Mouse (Mus musculus) adrenal gland, adult 2 months (tissue): ENCODE measurements around the gene Rasgrf1. TPM values are rescaled to one million over a fixed set of nuclear protein-coding genes. Genes with fewer than 3 reads are reported as not detected.
A peak's percentile ranks its signal among the peaks of the same experiment; 100 is the strongest.

Source experiments
- DNase-seq: peaks from one replicate; pipeline ENCODE4 v3.0.0; 2021
- polyA plus RNA-seq: library from polyadenylated mRNA; depleted of rRNA; stranded (reverse); fragments of >200 nt; gene quantifications from 2 replicates; pipeline ENCODE4 v1.2.3, GENCODE M21; 2012
- total RNA-seq, 2 experiments: library from RNA; stranded (reverse); gene quantifications; 2 replicates each; pipeline ENCODE4 v1.2.3; 2021

Gene Rasgrf1
- total and polyA plus RNA-seq, 3 experiments, result 7.6 to 30.9 (median 12.1) TPM

- peak; percentile 0 for DNase-seq
Observed at GRCm38 (mm10) chr9:89970271-89970670, 60.6 kb downstream of the Rasgrf1 start.

GRCm38 (mm10) chr9:89970886-89971486 lies 61.3 kb downstream of the Rasgrf1 start:
- DNase-seq, result no peak

GRCm38 (mm10) chr9:89972321-89972720 lies 62.6 kb downstream of the Rasgrf1 start:
- DNase-seq, result no peak

GRCm38 (mm10) chr9:89973856-89974255 lies 64.1 kb downstream of the Rasgrf1 start:
- DNase-seq, result no peak

- no peak for DNase-seq
Observed at GRCm38 (mm10) chr9:89974463-89974931, 64.8 kb downstream of the Rasgrf1 start.

GRCm38 (mm10) chr9:89976366-89976940 lies 66.7 kb downstream of the Rasgrf1 start:
- DNase-seq, result no peak

- DNase-seq, result no peak
Observed at GRCm38 (mm10) chr9:89979248-89979647, 69.5 kb downstream of the Rasgrf1 start.

GRCm38 (mm10) chr9:89982256-89982655 lies 72.5 kb downstream of the Rasgrf1 start:
- DNase-seq, result no peak

- no peak for DNase-seq
Observed at GRCm38 (mm10) chr9:89988053-89988452, 78.3 kb downstream of the Rasgrf1 start.

GRCm38 (mm10) chr9:89988811-89989528 lies 79.3 kb downstream of the Rasgrf1 start:
- no peak for DNase-seq

- DNase-seq, result no peak
Observed at GRCm38 (mm10) chr9:90006432-90006831, 96.7 kb downstream of the Rasgrf1 start.

- no peak for DNase-seq
Observed at GRCm38 (mm10) chr9:90007094-90007493, 97.4 kb downstream of the Rasgrf1 start.

- no peak for DNase-seq
Observed at GRCm38 (mm10) chr9:90008138-90008537, 98.4 kb downstream of the Rasgrf1 start.

- no peak for DNase-seq
Observed at GRCm38 (mm10) chr9:90011849-90012248, 102.1 kb downstream of the Rasgrf1 start.

- no peak for DNase-seq
Observed at GRCm38 (mm10) chr9:90014649-90015048, 104.9 kb downstream of the Rasgrf1 start.

- no peak for DNase-seq
Observed at GRCm38 (mm10) chr9:90016204-90016603, 106.5 kb downstream of the Rasgrf1 start.

- no peak for DNase-seq
Observed at GRCm38 (mm10) chr9:90020866-90021265, 111.2 kb downstream of the Rasgrf1 start.

GRCm38 (mm10) chr9:90021442-90021841 lies 111.7 kb downstream of the Rasgrf1 start:
- no peak for DNase-seq

GRCm38 (mm10) chr9:90027709-90028108 lies 118.0 kb downstream of the Rasgrf1 start:
- DNase-seq, result no peak

GRCm38 (mm10) chr9:90033922-90034321 lies 124.2 kb downstream of the Rasgrf1 start:
- peak; percentile 28 for DNase-seq

- DNase-seq, result no peak
Observed at GRCm38 (mm10) chr9:90035168-90035567, 125.5 kb downstream of the Rasgrf1 start.

GRCm38 (mm10) chr9:90035794-90036193 lies 126.1 kb downstream of the Rasgrf1 start:
- DNase-seq, result no peak

GRCm38 (mm10) chr9:90036313-90036712 lies 126.6 kb downstream of the Rasgrf1 start:
- DNase-seq, result no peak
